Mouse (Mus musculus): Measurements from ENCODE around the gene Acss1. TPM values are rescaled to one million over a fixed set of nuclear protein-coding genes. Genes with fewer than 3 reads are reported as not detected.

Gene Acss1
- polyA plus RNA-seq, 1 experiment, result 0.47 TPM

- no peak for TF ChIP-seq CTCF (IDR thresholded peaks at IDR 0.05; ENCODE audit: borderline replicate concordance, insufficient read depth, low read length)
- TF ChIP-seq POLR2A (IDR thresholded peaks at IDR 0.05; ENCODE audit: low read depth, low read length), result no peak
- Histone ChIP-seq H3K4me3 (ENCODE audit: insufficient read depth, low read length) (no peak overlapping the region), H3K4me1 (ENCODE audit: control insufficient read depth, insufficient read depth, low read length) (no peaks in the 10 kb centered on the region), H3K27ac (ENCODE audit: insufficient read depth, low read length) (no peak overlapping the region)
Measured at GRCm38 (mm10) chr2:150589076-150589475, 79.2 kb downstream of the Acss1 start.

GRCm38 (mm10) chr2:150579628-150580027 is 88.7 kb downstream of the Acss1 start:
- no peak overlapping the region for H3K4me3 ChIP-seq (ENCODE audit: insufficient read depth, low read length)
- no peak overlapping the region for H3K27ac ChIP-seq (ENCODE audit: insufficient read depth, low read length)
- TF ChIP-seq POLR2A (IDR thresholded peaks at IDR 0.05; ENCODE audit: low read depth, low read length), result no peak
- no peak for TF ChIP-seq CTCF (IDR thresholded peaks at IDR 0.05; ENCODE audit: borderline replicate concordance, insufficient read depth, low read length)
- no peaks in the 10 kb centered on the region for H3K4me1 ChIP-seq (ENCODE audit: control insufficient read depth, insufficient read depth, low read length)

DNA sequence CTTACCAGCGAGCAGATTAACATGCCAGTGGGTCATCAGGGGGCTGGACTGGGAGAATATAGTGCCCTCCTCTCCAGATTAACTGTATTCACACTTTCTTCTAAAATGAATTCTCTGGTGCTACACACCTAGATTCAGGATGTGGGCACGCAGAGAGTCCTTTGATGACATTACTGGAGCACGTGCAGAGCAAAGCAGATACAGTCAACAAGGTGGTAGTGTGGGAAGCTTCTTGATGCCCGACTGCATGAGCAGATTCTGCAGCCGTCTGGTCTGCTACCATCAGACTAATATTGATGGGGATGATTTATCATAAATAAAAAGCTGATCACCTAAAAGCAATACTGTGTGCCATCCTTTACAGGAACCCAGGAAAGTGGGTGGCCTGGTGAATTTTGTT is 89.7 kb downstream of the Acss1 start:
- Histone ChIP-seq H3K27ac (ENCODE audit: insufficient read depth, low read length) (no peak overlapping the region), H3K4me1 (ENCODE audit: control insufficient read depth, insufficient read depth, low read length) (no peaks in the 10 kb centered on the region), H3K4me3 (ENCODE audit: insufficient read depth, low read length) (no peak overlapping the region)
- TF ChIP-seq CTCF (IDR thresholded peaks at IDR 0.05; ENCODE audit: borderline replicate concordance, insufficient read depth, low read length) (no peak), POLR2A (IDR thresholded peaks at IDR 0.05; ENCODE audit: low read depth, low read length) (no peak)

- TF ChIP-seq POLR2A (IDR thresholded peaks at IDR 0.05; ENCODE audit: low read depth, low read length), result no peak
- TF ChIP-seq CTCF (IDR thresholded peaks at IDR 0.05; ENCODE audit: borderline replicate concordance, insufficient read depth, low read length), result no peak
- no peak overlapping the region for H3K4me3 ChIP-seq (ENCODE audit: insufficient read depth, low read length)
Measured at GRCm38 (mm10) chr2:150576256-150576655, 92.0 kb downstream of the Acss1 start.

DNA sequence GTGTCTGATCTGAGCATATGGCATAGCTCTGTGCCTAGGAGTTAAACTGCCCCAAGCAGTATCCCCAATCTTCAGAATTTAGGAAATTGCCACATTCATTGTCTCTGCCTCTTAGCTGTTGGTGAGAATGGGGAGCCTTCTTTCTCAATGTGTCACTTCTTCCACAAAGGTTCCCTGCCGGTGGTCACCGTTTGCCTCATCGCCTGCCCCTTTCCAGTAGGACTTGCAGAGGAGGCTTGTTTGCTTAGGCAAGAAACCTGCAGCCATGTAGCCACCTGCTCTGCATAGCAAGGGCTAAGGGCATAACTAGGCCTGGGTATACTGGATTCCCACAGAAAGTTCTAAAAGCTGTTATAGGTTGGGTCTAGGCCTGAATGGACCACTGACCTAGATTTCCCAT is 95.8 kb downstream of the Acss1 start:
- TF ChIP-seq CTCF (IDR thresholded peaks at IDR 0.05; ENCODE audit: borderline replicate concordance, insufficient read depth, low read length) (no peak), POLR2A (IDR thresholded peaks at IDR 0.05; ENCODE audit: low read depth, low read length) (no peak)
- no peak overlapping the region for H3K27ac ChIP-seq (ENCODE audit: insufficient read depth, low read length)
- H3K4me3 ChIP-seq (ENCODE audit: insufficient read depth, low read length), result no peak overlapping the region
- H3K4me1 ChIP-seq (ENCODE audit: control insufficient read depth, insufficient read depth, low read length), result no peaks in the 10 kb centered on the region

More at GRCm38 (mm10) chr2:150576256-150576655, 92.0 kb downstream of the Acss1 start:
- Histone ChIP-seq H3K27ac (ENCODE audit: insufficient read depth, low read length) (no peak overlapping the region), H3K4me1 (ENCODE audit: control insufficient read depth, insufficient read depth, low read length) (no peaks in the 10 kb centered on the region)

DNA sequence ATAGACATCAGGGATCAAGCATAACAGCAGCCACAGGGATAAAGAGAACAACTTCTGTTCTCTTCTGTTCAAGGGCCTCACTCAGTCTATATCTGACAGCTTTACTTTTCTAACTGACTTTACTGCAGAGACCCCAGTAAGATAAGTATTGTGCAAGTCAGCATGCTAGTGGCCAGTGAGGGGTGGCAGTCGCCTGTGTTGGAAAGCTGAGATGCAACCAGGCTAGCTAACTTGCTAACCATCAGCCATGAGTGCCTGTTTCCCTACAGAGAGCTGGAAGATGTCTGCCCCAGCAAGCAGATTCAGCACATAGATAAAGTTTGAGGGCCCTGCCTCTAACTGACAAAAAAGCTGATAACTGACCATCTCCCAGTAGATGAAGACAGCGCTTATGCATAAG is 97.5 kb downstream of the Acss1 start:
- Histone ChIP-seq H3K27ac (ENCODE audit: insufficient read depth, low read length) (no peak overlapping the region), H3K4me1 (ENCODE audit: control insufficient read depth, insufficient read depth, low read length) (no peaks in the 10 kb centered on the region), H3K4me3 (ENCODE audit: insufficient read depth, low read length) (no peak overlapping the region)
- TF ChIP-seq CTCF (IDR thresholded peaks at IDR 0.05; ENCODE audit: borderline replicate concordance, insufficient read depth, low read length) (no peak), POLR2A (IDR thresholded peaks at IDR 0.05; ENCODE audit: low read depth, low read length) (no peak)

DNA sequence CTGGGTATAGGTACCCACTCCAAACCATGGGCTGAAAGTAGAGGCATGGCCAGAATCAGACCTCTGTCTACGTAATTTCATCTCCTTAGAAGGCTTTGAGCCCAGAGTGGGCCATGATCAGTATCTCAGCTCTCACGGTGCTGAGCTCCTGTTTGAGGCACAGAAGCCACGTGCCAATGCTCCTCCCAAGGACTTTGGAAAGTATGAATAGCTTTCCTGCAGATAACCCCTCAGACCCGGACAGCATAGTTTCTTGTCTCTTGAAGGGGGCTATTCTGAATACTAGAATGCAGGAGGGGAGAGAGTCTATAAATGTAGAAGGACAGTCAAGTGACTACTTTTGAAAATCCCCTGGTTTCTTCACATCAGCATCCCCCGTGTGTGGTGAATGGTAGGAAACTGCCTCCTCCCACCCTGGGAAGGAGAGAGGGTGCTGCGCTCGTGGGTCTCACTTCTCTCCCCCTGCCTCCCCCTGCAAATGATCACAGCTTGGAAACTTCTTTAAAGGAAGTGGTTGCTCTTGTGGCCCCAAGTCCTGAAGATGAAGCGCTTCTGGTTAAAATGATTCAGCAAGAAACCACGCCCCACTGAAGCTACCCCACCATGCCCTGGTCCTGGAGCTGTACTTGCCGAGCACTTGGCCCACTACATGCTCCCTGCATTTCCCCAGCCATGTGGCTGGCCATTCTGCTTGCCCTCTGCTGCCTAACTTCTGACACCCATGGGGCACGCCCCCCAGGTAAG is 98.3 kb downstream of the Acss1 start, which contains the start of gene Cst7:
Gene Cst7, plus strand, starts transcription at position 569 of the 744 bp plus-strand sequence.
- Histone ChIP-seq H3K4me3 (ENCODE audit: insufficient read depth, low read length) (no peak within 1 kb of the TSS), H3K27ac (ENCODE audit: insufficient read depth, low read length) (no peak within 1 kb of the TSS), H3K4me1 (ENCODE audit: control insufficient read depth, insufficient read depth, low read length) (no peaks in the 10 kb centered on the region)
- TF ChIP-seq CTCF (IDR thresholded peaks at IDR 0.05; ENCODE audit: borderline replicate concordance, insufficient read depth, low read length) (no peak), POLR2A (IDR thresholded peaks at IDR 0.05; ENCODE audit: low read depth, low read length) (no peak)

Other genes starting within 250 kb of the Acss1 start
- 10.5 and 11.0 TPM in 2 replicates for gene Zfp442, start 217.0 kb downstream of the Acss1 start, polyA plus RNA-seq (2011; ENCODE audit: insufficient read length, low read depth, missing spikeins)
- gene Zfp345, start 183.4 kb downstream of the Acss1 start, polyA plus RNA-seq (2011; ENCODE audit: insufficient read length, low read depth, missing spikeins), result not detected in 2 replicates
- gene Cst7, start 98.1 kb downstream of the Acss1 start, polyA plus RNA-seq (2011; ENCODE audit: insufficient read length, low read depth, missing spikeins), result not detected in 2 replicates
- gene Apmap, start 59.9 kb downstream of the Acss1 start, polyA plus RNA-seq (2011; ENCODE audit: insufficient read length, low read depth, missing spikeins), result 15.2 and 19.4 TPM in 2 replicates
- gene Vsx1, start 20.9 kb upstream of the Acss1 start, polyA plus RNA-seq (2011; ENCODE audit: insufficient read length, low read depth, missing spikeins), result not detected in 2 replicates
- gene Entpd6, start 80.5 kb upstream of the Acss1 start, polyA plus RNA-seq (2011; ENCODE audit: insufficient read length, low read depth, missing spikeins), result 9.7 and 10.1 TPM in 2 replicates
- gene Pygb, start 118.2 kb upstream of the Acss1 start, polyA plus RNA-seq (2011; ENCODE audit: insufficient read length, low read depth, missing spikeins), result 67.4 and 91.7 TPM in 2 replicates
- gene Abhd12, start 236.2 kb upstream of the Acss1 start, polyA plus RNA-seq (2011; ENCODE audit: insufficient read length, low read depth, missing spikeins), result 47.2 and 57.5 TPM in 2 replicates
- 10.7 and 19.7 TPM in 2 replicates for gene Gins1, start 236.9 kb upstream of the Acss1 start, polyA plus RNA-seq (2011; ENCODE audit: insufficient read length, low read depth, missing spikeins)

All from embryonic fibroblast, embryonic 13.5 days (primary cell).